In the genomic region with DNA sequence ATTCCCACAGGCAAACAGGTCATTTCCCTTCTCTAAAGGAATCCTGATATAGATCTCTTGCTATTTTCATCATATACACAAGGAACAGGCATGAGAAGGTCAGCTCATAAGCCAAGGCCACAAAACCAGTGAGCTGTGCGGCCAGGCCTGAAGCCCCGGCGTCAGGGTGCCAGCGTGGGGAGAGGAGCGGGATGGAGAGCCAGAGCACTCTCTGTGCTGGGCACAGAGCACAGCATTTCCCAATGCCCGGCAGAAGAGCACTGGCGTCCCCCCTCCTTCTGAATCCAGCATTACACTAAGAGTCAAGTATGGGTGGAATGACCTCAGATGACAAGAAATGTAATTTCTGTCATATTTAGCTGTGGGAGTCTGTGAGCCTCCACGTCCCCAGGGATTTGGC, we compare ENCODE assay signal across 27 mouse cellular contexts. TPM values are rescaled to one million over a fixed set of nuclear protein-coding genes. Genes with fewer than 3 reads are reported as not detected.
DNase-seq lines count a peak whose midpoint lies in the region; ATAC-seq and TF ChIP-seq lines count a peak whose summit lies in the region.
"Had no signal": no experiment of that assay in that cellular context is flagged by ENCODE, and none has a peak within 500 bp of the region (broad histone marks: within the 10 kb centered on the region; RNA-seq: fewer than 3 reads in every experiment).

No protein-coding gene starts in this region.

- TF ChIP-seq CTCF in liver, adult 2 months (IDR thresholded peaks at IDR 0.05; ENCODE audit: low read depth, low read length): 0 out of 2 replicates have a peak, but pooled peaks have one; percentile 0
- no peak for TF ChIP-seq CTCF in liver, postnatal 0 days (IDR thresholded peaks at IDR 0.05; ENCODE audit: low read depth)
- TF ChIP-seq CTCF in Patski (IDR thresholded peaks at IDR 0.05): no peak

- CTCF ChIA-PET in Patski (lab: Charles Lee): interaction anchor here (0.7 to 1.1 kb wide), 3 partner anchors 15 to 43 kb away, joined by 3 to 4 read pairs (median 3); a partner anchor contains a TSS

- no peak overlapping the region for H3K9ac ChIP-seq in kidney, embryonic 15.5 days
- peak overlapping the region; percentile 61 for H3K9ac ChIP-seq in liver, adult 2 months (ENCODE audit: low read depth, low read length)
- no peak overlapping the region for H3K9ac ChIP-seq in liver, postnatal 0 days (replicated peaks)
- H3K9ac ChIP-seq: forebrain, embryonic 13.5 days; heart, embryonic 12.5 days; heart, embryonic 15.5 days; hindbrain, embryonic 13.5 days had no signal

- no peak overlapping the region for H3K4me3 ChIP-seq in kidney, embryonic 15.5 days (replicated peaks)
- H3K4me3 ChIP-seq in liver, adult 2 months (ENCODE audit: insufficient read depth, low read depth, low read length): no peak overlapping the region
- H3K4me3 ChIP-seq in liver, postnatal 0 days (ENCODE audit: low read depth, low read length): no peak overlapping the region
- H3K4me3 ChIP-seq: forebrain, embryonic 10.5 days; forebrain, embryonic 13.5 days; heart, embryonic 12.5 days; heart, embryonic 15.5 days; hindbrain, embryonic 10.5 days; hindbrain, embryonic 13.5 days had no signal

- 74% methylated on average over 8 of the region's 8 CpGs for WGBS in kidney, embryonic 15.5 days
- 36% methylated on average over 8 of the region's 8 CpGs for WGBS in liver, adult 2 months
- 79% methylated on average over 8 of the region's 8 CpGs for WGBS in liver, postnatal 0 days (ENCODE audit: insufficient replicate concordance)

- POLR2A ChIA-PET in Patski (lab: Charles Lee): interaction anchor here (0.6 to 1.0 kb wide), 2 partner anchors 38 to 89 kb away, joined by 4 read pairs; no protein-coding TSS in a partner anchor

- H3K36me3 ChIP-seq in kidney, embryonic 15.5 days: peaks cover 99% of the 10 kb centered on the region
- H3K36me3 ChIP-seq in liver, adult 2 months (ENCODE audit: control insufficient read depth, insufficient read depth, low read length): peaks cover 78% of the 10 kb centered on the region
- peaks cover 90% of the 10 kb centered on the region for H3K36me3 ChIP-seq in liver, postnatal 0 days (replicated peaks; ENCODE audit: insufficient read depth, low read length)

- peak overlapping the region; percentile 23; the same call in 1 of the 2 replicates for H3K27ac ChIP-seq in kidney, embryonic 15.5 days
- peak overlapping the region; percentile 39 for H3K27ac ChIP-seq in liver, adult 2 months (replicated peaks; ENCODE audit: insufficient read depth, low read depth, low read length)
- H3K27ac ChIP-seq in liver, postnatal 0 days (ENCODE audit: low read depth): no peak overlapping the region
- H3K27ac ChIP-seq: forebrain, embryonic 10.5 days; forebrain, embryonic 13.5 days; heart, embryonic 15.5 days; hindbrain, embryonic 10.5 days; hindbrain, embryonic 13.5 days had no signal

- H3K27me3 ChIP-seq in kidney, embryonic 15.5 days: no peaks in the 10 kb centered on the region
- H3K27me3 ChIP-seq in liver, adult 2 months (ENCODE audit: control insufficient read depth, insufficient read depth, low read length): no peaks in the 10 kb centered on the region
- no peaks in the 10 kb centered on the region for H3K27me3 ChIP-seq in liver, postnatal 0 days (ENCODE audit: insufficient read depth, low read length)
- H3K27me3 ChIP-seq in Patski: no peaks in the 10 kb centered on the region
- H3K27me3 ChIP-seq: CH12.LX; forebrain, embryonic 13.5 days; heart, embryonic 12.5 days; heart, embryonic 15.5 days; hindbrain, embryonic 13.5 days had no signal

- TF ChIP-seq POLR2A in liver, adult 2 months (IDR thresholded peaks at IDR 0.05; ENCODE audit: extremely low read depth, insufficient read depth, low read length): no peak

- peaks cover 10% of the 10 kb centered on the region for H3K4me1 ChIP-seq in kidney, embryonic 15.5 days
- H3K4me1 ChIP-seq in liver, adult 2 months (ENCODE audit: control insufficient read depth, insufficient read depth, low read length): peaks cover 23% of the 10 kb centered on the region; the same call in 1 of the 2 replicates
- H3K4me1 ChIP-seq in liver, postnatal 0 days (ENCODE audit: insufficient read depth): peaks cover 3% of the 10 kb centered on the region
- H3K4me1 ChIP-seq: forebrain, embryonic 10.5 days; forebrain, embryonic 13.5 days; hindbrain, embryonic 10.5 days; hindbrain, embryonic 13.5 days had no signal

- ATAC-seq in kidney, embryonic 15.5 days (replicated peaks; ENCODE audit: low FRiP score): no peak
- ATAC-seq in liver, postnatal 0 days: no peak
- ATAC-seq in Patski: peak; percentile 85
- ATAC-seq: forebrain, embryonic 13.5 days; forebrain, embryonic 16.5 days; hindbrain, embryonic 16.5 days had no signal

- H3K9me3 ChIP-seq in kidney, embryonic 15.5 days (replicated peaks): no peaks in the 10 kb centered on the region
- H3K9me3 ChIP-seq in liver, postnatal 0 days (ENCODE audit: low read length): no peaks in the 10 kb centered on the region
- H3K9me3 ChIP-seq: forebrain, embryonic 10.5 days; forebrain, embryonic 13.5 days; G1E; heart, embryonic 12.5 days; heart, embryonic 15.5 days; hindbrain, embryonic 10.5 days; hindbrain, embryonic 13.5 days had no signal

- in situ Hi-C loops in Patski (cut with MboI; ENCODE audit: low pct_unique_long_range_greater_than_20kb): no loop called here

- DNase-seq in adrenal gland, postnatal 10 days: peak; percentile 57
- no peak for DNase-seq in adrenal gland, postnatal 4 days (ENCODE audit: low spot score in 2 of 2)
- DNase-seq in kidney, postnatal 25 days: no peak
- peak; percentile 53 for DNase-seq in liver, adult 2 months (ENCODE audit: extremely low read depth, low read depth, low spot score)
- no peak for DNase-seq in liver, postnatal 0 days
- no peak for DNase-seq in Patski (ENCODE audit: low read depth, low spot score)
- DNase-seq in natural killer cell, adult 2 months (ENCODE audit: low spot score in 2 of 2): no peak
- DNase-seq: adrenal gland, adult 8-10 months; B cell, adult 2 months; cerebellum, adult 18-20 months; cerebellum, adult 9-10 months; cerebellum, postnatal 14 days; gastrocnemius, postnatal 14 days; heart, postnatal 10 days; heart, postnatal 36 days had no signal

- H3K79me2 ChIP-seq in liver, adult 2 months (ENCODE audit: control insufficient read depth, insufficient read depth, low read length): no peaks in the 10 kb centered on the region

- no peak for TF ChIP-seq EP300 in liver, postnatal 0 days (IDR thresholded peaks at IDR 0.05; ENCODE audit: low read depth)

- no peak overlapping the region for H3K4me2 ChIP-seq in kidney, embryonic 15.5 days
- H3K4me2 ChIP-seq in liver, postnatal 0 days (ENCODE audit: low read depth, low read length): no peak overlapping the region
- H3K4me2 ChIP-seq: forebrain, embryonic 13.5 days; heart, embryonic 12.5 days; heart, embryonic 15.5 days; hindbrain, embryonic 13.5 days had no signal

RNA-seq across cellular contexts. Expression of a gene that starts 11.1 kb away (rescaled TPM):
- 1,000 to 10,000 TPM in 1 of 2 experiments, 100 to 1,000 TPM in 1; 940 to 1,609 TPM for total RNA-seq in adrenal gland, postnatal 10 days (2021)
- 100 to 1,000 TPM; 676 to 715 TPM for total RNA-seq in adrenal gland, postnatal 4 days (2021)
- 104 and 121 TPM in 2 replicates for polyA plus RNA-seq in kidney, embryonic 15.5 days (2015; fragmentation: Nextera tagmentation; extraction: Ambion mirVana)
- 270 and 285 TPM in 2 replicates for total RNA-seq in liver, adult 2 months (2014; rRNA removed)
- 530 and 649 TPM in 2 replicates for polyA plus RNA-seq in liver, adult 2 months (2012; rRNA removed)
- polyA plus RNA-seq in liver, postnatal 0 days (2015; fragmentation: Nextera tagmentation; extraction: Ambion mirVana): 131 and 146 TPM in 2 replicates
- 91.4 TPM for polyA plus RNA-seq in Patski (2021)

RNA-seq across cellular contexts. Expression of a gene that starts 15.0 kb away (rescaled TPM):
- total RNA-seq in adrenal gland, postnatal 10 days (2021): 1 to 10 TPM; 1.2 to 1.5 TPM
- total RNA-seq in adrenal gland, postnatal 4 days (2021): 1 to 10 TPM; 1.4 to 1.6 TPM
- 0.09 TPM in 1 of 2 replicates, not detected in the other for polyA plus RNA-seq in kidney, embryonic 15.5 days (2015; fragmentation: Nextera tagmentation; extraction: Ambion mirVana)
- total RNA-seq in liver, adult 2 months (2014; rRNA removed): 0.18 and 0.27 TPM in 2 replicates
- polyA plus RNA-seq in liver, adult 2 months (2012; rRNA removed): 0.37 and 0.61 TPM in 2 replicates
- 0.07 and 0.16 TPM in 2 replicates for polyA plus RNA-seq in liver, postnatal 0 days (2015; fragmentation: Nextera tagmentation; extraction: Ambion mirVana)
- polyA plus RNA-seq in Patski (2021): 0.03 TPM
- polyA plus RNA-seq: embryonic facial prominence, embryonic 11.5 days; forebrain, embryonic 10.5 days; forebrain, embryonic 13.5 days; forebrain, embryonic 16.5 days; G1E; heart, embryonic 12.5 days; hindbrain, embryonic 10.5 days had no signal

RNA-seq across cellular contexts. Expression of a gene that starts 34.5 kb away (rescaled TPM):
- 10 to 100 TPM; 38.5 to 58.6 TPM for total RNA-seq in adrenal gland, postnatal 10 days (2021)
- total RNA-seq in adrenal gland, postnatal 4 days (2021): 10 to 100 TPM; 62.5 to 63.9 TPM
- 67.0 and 73.4 TPM in 2 replicates for polyA plus RNA-seq in kidney, embryonic 15.5 days (2015; fragmentation: Nextera tagmentation; extraction: Ambion mirVana)
- total RNA-seq in liver, adult 2 months (2014; rRNA removed): 4.9 and 6.2 TPM in 2 replicates
- polyA plus RNA-seq in liver, adult 2 months (2012; rRNA removed): 4.5 and 4.7 TPM in 2 replicates
- polyA plus RNA-seq in liver, postnatal 0 days (2015; fragmentation: Nextera tagmentation; extraction: Ambion mirVana): 22.4 and 23.0 TPM in 2 replicates
- polyA plus RNA-seq in Patski (2021): 30.7 TPM

RNA-seq across cellular contexts. Expression of a gene that starts 37.9 kb away (rescaled TPM):
- total RNA-seq in adrenal gland, postnatal 10 days (2021): 100 to 1,000 TPM; 119 to 129 TPM
- 10 to 100 TPM; 76.7 to 77.5 TPM for total RNA-seq in adrenal gland, postnatal 4 days (2021)
- 49.0 and 55.1 TPM in 2 replicates for polyA plus RNA-seq in kidney, embryonic 15.5 days (2015; fragmentation: Nextera tagmentation; extraction: Ambion mirVana)
- total RNA-seq in liver, adult 2 months (2014; rRNA removed): 12.4 and 13.7 TPM in 2 replicates
- polyA plus RNA-seq in liver, adult 2 months (2012; rRNA removed): 17.3 and 22.7 TPM in 2 replicates
- 11.0 and 11.1 TPM in 2 replicates for polyA plus RNA-seq in liver, postnatal 0 days (2015; fragmentation: Nextera tagmentation; extraction: Ambion mirVana)
- polyA plus RNA-seq in Patski (2021): 62.8 TPM

RNA-seq across cellular contexts. Expression of a gene that starts 43.5 kb away (rescaled TPM):
- total RNA-seq in adrenal gland, postnatal 10 days (2021): 1 to 10 TPM; 7.3 to 8.8 TPM
- total RNA-seq in adrenal gland, postnatal 4 days (2021): 10 to 100 TPM; 11.3 to 11.6 TPM
- 24.5 and 28.0 TPM in 2 replicates for polyA plus RNA-seq in kidney, embryonic 15.5 days (2015; fragmentation: Nextera tagmentation; extraction: Ambion mirVana)
- 1.8 and 3.2 TPM in 2 replicates for total RNA-seq in liver, adult 2 months (2014; rRNA removed)
- 3.1 and 3.9 TPM in 2 replicates for polyA plus RNA-seq in liver, adult 2 months (2012; rRNA removed)
- 13.0 and 14.5 TPM in 2 replicates for polyA plus RNA-seq in liver, postnatal 0 days (2015; fragmentation: Nextera tagmentation; extraction: Ambion mirVana)
- 9.9 TPM for polyA plus RNA-seq in Patski (2021)

Comparison
In these comparisons a context has a peak if more than half of its experiments do, and no peak if none do; other contexts are left out.
1. DNase-seq: peak in adrenal gland, postnatal 10 days (single experiment) and liver, adult 2 months (single experiment); none in adrenal gland, postnatal 4 days (0 of 2), kidney, postnatal 25 days (0 of 2), liver, postnatal 0 days (single experiment), Patski (single experiment) and natural killer cell, adult 2 months (0 of 2).